Mouse (Mus musculus) embryonic facial prominence, embryonic 11.5 days (tissue): ENCODE measurements around the gene Kcnq4. TPM values are rescaled to one million over a fixed set of nuclear protein-coding genes. Genes with fewer than 3 reads are reported as not detected.

ENCODE experiments used
- ATAC-seq: fragments of 200-750 bp; cut with Nextera tagmentation; replicated peaks from 2 replicates; pipeline ENCODE4 v1.8.0; 2017; ENCODE audit warnings: low read depth; ENCODE audit not compliant: insufficient number of reproducible peaks, low FRiP score, low TSS enrichment
- DNase-seq: peaks from one replicate; pipeline ENCODE4 v3.0.0-alpha.2; 2015; ENCODE audit warnings: low spot score
- H3K27ac ChIP-seq: fragments of 300-500 bp; sonication (generic); replicated peaks from 2 replicates; pipeline ENCODE4 v1.5.1; 2014; ENCODE audit warnings: mild to moderate bottlenecking, low read depth, low read length, control low read depth
- H3K27me3 ChIP-seq: fragments of 300-500 bp; sonication (generic); 2 replicates; pipeline ENCODE4 v1.6.1; 2014; ENCODE audit warnings: mild to moderate bottlenecking, low read length, moderate library complexity, mixed read lengths; ENCODE audit not compliant: control insufficient read depth, insufficient read depth
- H3K36me3 ChIP-seq: fragments of 300-500 bp; sonication (generic); replicated peaks from 2 replicates; pipeline ENCODE4 v1.6.1; 2014; ENCODE audit warnings: low read depth, mild to moderate bottlenecking, low read length, moderate library complexity, mixed read lengths; ENCODE audit not compliant: control insufficient read depth, insufficient read depth
- H3K4me1 ChIP-seq: fragments of 300-500 bp; sonication (generic); 2 replicates; pipeline ENCODE4 v1.6.1; 2014; ENCODE audit warnings: low read length, mixed read lengths; ENCODE audit not compliant: control insufficient read depth, insufficient read depth
- H3K4me2 ChIP-seq: fragments of 300-500 bp; sonication (generic); 2 replicates; pipeline ENCODE4 v1.6.1; 2014; ENCODE audit warnings: low read depth, mild to moderate bottlenecking, control low read depth, low read length, moderate library complexity
- H3K4me3 ChIP-seq: fragments of 300-500 bp; sonication (generic); 2 replicates; pipeline ENCODE4 v1.5.1; 2014; ENCODE audit warnings: low read depth, low read length, control low read depth
- H3K9ac ChIP-seq: fragments of 300-500 bp; sonication (generic); replicated peaks from 2 replicates; pipeline ENCODE4 v1.6.1; 2014; ENCODE audit warnings: mild to moderate bottlenecking, control low read depth, low read length
- H3K9me3 ChIP-seq: fragments of 300-500 bp; sonication (generic); replicated peaks from 2 replicates; pipeline ENCODE4 v1.6.1; 2016; ENCODE audit warnings: mild to moderate bottlenecking, low read length, inconsistent platforms, mixed read lengths; ENCODE audit not compliant: control insufficient read depth
- WGBS: fragments of 180-500 bp; shearing (Covaris S2); extraction: QIAGEN DNeasy Blood & Tissue Kit; methylation state at CpG from one replicate; pipeline ENCODE4 v1.1.7; 2014; 5-methylcytosine and 5-hydroxymethylcytosine counted together
- microRNA counts: library from miRNA; unstranded; fragments of <30 nt; microRNA quantifications from one replicate; lab custom pipeline; 2016
- microRNA-seq: library from miRNA; unstranded; fragments of <30 nt; microRNA quantifications from one replicate; pipeline ENCODE4, GENCODE M21; 2016; ENCODE audit warnings: borderline number of aligned reads
- polyA plus RNA-seq: library from polyadenylated mRNA; unstranded; fragments of >200 nt; fragmentation: Nextera tagmentation; extraction: Ambion mirVana; gene quantifications from 2 replicates; pipeline ENCODE4 v1.2.1, GENCODE M21; 2014

Kcnq4 gene
- polyA plus RNA-seq, 1 experiment from 2014 or later: 4.3 TPM

- 0 out of 2 replicates have a peak overlapping the region, but pooled peaks have one; percentile 39 for H3K9ac ChIP-seq
- 28% methylated on average over 7 of the region's 7 CpGs for WGBS
- H3K4me2 ChIP-seq: peak overlapping the region; percentile 89
- H3K36me3 ChIP-seq: no peaks in the 10 kb centered on the region
- no peak overlapping the region for H3K27ac ChIP-seq
- H3K9me3 ChIP-seq: no peaks in the 10 kb centered on the region
- H3K4me1 ChIP-seq: peaks cover 4% of the 10 kb centered on the region; the same call in 1 of the 2 replicates
- ATAC-seq (no peak), DNase-seq (no peak)
- H3K27me3 ChIP-seq: peaks cover 24% of the 10 kb centered on the region
- H3K4me3 ChIP-seq: peak overlapping the region; percentile 44
Observed at GRCm38 (mm10) chr4:120650208-120650592, 98.2 kb downstream of the Kcnq4 start.

- DNase-seq: peak; percentile 44
- peak; percentile 64 for ATAC-seq
- Histone ChIP-seq H3K4me1 (peaks cover 4% of the 10 kb centered on the region; the same call in 1 of the 2 replicates), H3K36me3 (no peaks in the 10 kb centered on the region), H3K4me2 (peak overlapping the region; percentile 89), H3K27me3 (peaks cover 24% of the 10 kb centered on the region), H3K4me3 (peak overlapping the region; percentile 44), H3K27ac (no peak overlapping the region), H3K9me3 (no peaks in the 10 kb centered on the region), H3K9ac (peak overlapping the region; percentile 39; the same call in 1 of the 2 replicates)
- 5% methylated on average over 53 of the region's 55 CpGs for WGBS
Observed at GRCm38 (mm10) chr4:120649369-120650207, 98.8 kb downstream of the Kcnq4 start.

MicroRNAs encoded within 50 kb of the gene (microRNA counts, 519-probe panel; counts per million panel counts)
- 2,801 counts per million, percentile 34 among the panel's probes with 10 or more counts for microRNA mmu-miR-30e (lab: Ali Mortazavi, UCI)

Small RNAs within 50 kb of the gene (microRNA-seq; reads per million reads assigned to microRNA genes)
- gene Mir30c-1 (126 reads per million, percentile 45 among the genes with 10 or more reads in this experiment), gene Mir30e (not detected), gene Mir30f (not detected)

Other genes starting within 250 kb of the Kcnq4 start
- gene Slfnl1, start 216.4 kb downstream of the Kcnq4 start, polyA plus RNA-seq: 0.11 TPM in 1 of 2 replicates, not detected in the other
- 143 and 145 TPM in 2 replicates for gene Ctps, start 178.3 kb downstream of the Kcnq4 start, polyA plus RNA-seq
- not detected in 2 replicates for gene Gm8439, start 159.9 kb downstream of the Kcnq4 start, polyA plus RNA-seq
- 7.1 and 7.6 TPM in 2 replicates for gene Cited4, start 82.0 kb downstream of the Kcnq4 start, polyA plus RNA-seq
- gene Nfyc, start 83.0 kb upstream of the Kcnq4 start, polyA plus RNA-seq: 137 and 139 TPM in 2 replicates
- gene Rims3, start 106.2 kb upstream of the Kcnq4 start, polyA plus RNA-seq: 1.8 and 2.4 TPM in 2 replicates
- 34.6 and 37.4 TPM in 2 replicates for gene Exo5, start 176.4 kb upstream of the Kcnq4 start, polyA plus RNA-seq
- gene Zfp69, start 203.1 kb upstream of the Kcnq4 start, polyA plus RNA-seq: 9.9 TPM in 2 replicates